Mouse (Mus musculus) c-Kit-positive CD71-positive TER-119-positive erythroid progenitor cells, embryonic 14.5 days (primary cell): ENCODE measurements around the gene Gm9780.
"Not testable (repeated sequence)": the region's sequence is repeated elsewhere in the genome, so short reads cannot be mapped to it uniquely, and the experiment has no call there.

Experiments
- DNase-seq: peaks from one replicate; pipeline ENCODE4 v3.0.0-alpha.2; 2013; ENCODE audit warnings: low spot score

Gm9780 gene

GRCm38 (mm10) chr14:26042611-26043010 is at the start of gene Gm9780:
TSS of gene Gm9780 (minus strand) at chr14:26042711.
- DNase-seq: not testable (repeated sequence)

GRCm38 (mm10) chr14:26081997-26082396 is 39.5 kb upstream of the Gm9780 start, which contains the start of gene Cphx3:
TSS of gene Cphx3 (plus strand) at chr14:26082297.
- not testable (repeated sequence) for DNase-seq

- not testable (repeated sequence) for DNase-seq
Observed at GRCm38 (mm10) chr14:26081216-26081615, 38.7 kb upstream of the Gm9780 start, which contains the start of gene Cphx2. TSS of gene Cphx2 (plus strand) at chr14:26081516.

- DNase-seq: not testable (repeated sequence)
Observed at GRCm38 (mm10) chr14:26076620-26077390, 34.3 kb upstream of the Gm9780 start.

- DNase-seq: not testable (repeated sequence)
Observed at GRCm38 (mm10) chr14:26067325-26067633, 24.8 kb upstream of the Gm9780 start, which contains the start of gene Tmem254c. TSS of gene Tmem254c (minus strand) at chr14:26067355.

GRCm38 (mm10) chr14:26066574-26067324 is 24.2 kb upstream of the Gm9780 start:
- not testable (repeated sequence) for DNase-seq

GRCm38 (mm10) chr14:26059362-26059761 is 16.9 kb upstream of the Gm9780 start:
- not testable (repeated sequence) for DNase-seq

DNA sequence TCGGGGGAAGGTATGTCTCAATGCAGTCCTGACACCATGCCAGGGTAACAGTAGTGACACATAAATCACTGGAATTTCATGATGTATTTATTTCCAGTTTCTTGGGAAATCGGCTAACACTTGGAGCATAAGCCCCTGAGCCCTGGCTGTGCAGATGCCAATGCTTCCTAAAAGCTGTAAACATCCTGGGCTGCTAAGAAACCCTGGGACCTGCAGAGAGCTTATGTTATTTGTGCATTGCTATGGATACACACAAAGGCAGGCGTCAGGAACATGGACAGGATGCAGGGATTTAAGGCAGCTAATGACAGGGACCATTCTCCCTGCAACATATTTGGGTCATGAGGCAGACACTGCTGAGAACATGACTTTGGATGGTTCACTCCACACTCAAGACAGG is 15.7 kb upstream of the Gm9780 start:
- not testable (repeated sequence) for DNase-seq

- not testable (repeated sequence) for DNase-seq
Observed at GRCm38 (mm10) chr14:26048767-26049166, 6.3 kb upstream of the Gm9780 start.

DNA sequence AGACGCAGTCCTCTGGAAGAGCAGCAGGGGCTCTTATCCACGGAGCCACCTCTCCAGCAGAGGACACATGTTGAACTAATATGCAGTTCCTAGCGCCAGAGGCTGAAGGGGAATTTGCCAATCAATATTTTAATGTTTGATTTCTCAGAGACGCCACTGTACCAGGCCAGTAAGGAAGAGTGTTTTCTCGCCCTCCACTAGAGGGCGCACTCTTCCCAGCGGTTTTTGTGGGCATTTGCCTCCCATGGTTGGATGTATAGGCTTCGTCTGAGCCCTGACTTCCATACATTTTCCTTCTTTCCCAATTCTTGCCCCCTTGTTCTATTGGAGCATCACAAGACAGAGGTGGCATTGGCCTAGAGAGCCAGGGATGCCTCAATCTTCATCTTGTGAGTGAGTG is 4.5 kb upstream of the Gm9780 start:
- not testable (repeated sequence) for DNase-seq

GRCm38 (mm10) chr14:26045007-26045406 is 2.5 kb upstream of the Gm9780 start:
- DNase-seq: not testable (repeated sequence)

GRCm38 (mm10) chr14:26035439-26035838 is 7.1 kb downstream of the Gm9780 start:
- DNase-seq: not testable (repeated sequence)

DNA sequence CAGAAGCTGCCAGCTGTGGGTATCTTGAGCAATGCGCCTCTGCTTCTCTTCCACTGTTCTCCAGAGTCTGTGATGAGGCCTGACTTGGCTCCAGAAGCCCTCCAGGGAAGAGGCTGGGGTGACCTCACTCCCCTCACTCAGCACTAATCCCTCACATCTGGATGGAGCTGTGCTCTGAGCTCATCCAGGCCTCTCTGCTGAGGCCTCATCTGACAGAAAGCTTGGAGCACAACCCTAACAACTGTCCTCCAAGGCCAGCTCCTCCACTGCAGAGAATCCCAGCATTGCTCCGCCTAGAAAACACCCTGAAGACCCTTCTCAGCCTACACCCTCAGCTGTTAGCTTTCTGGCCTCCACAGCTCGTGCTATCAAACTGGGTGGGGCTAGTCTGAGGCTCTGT is 8.1 kb downstream of the Gm9780 start:
- DNase-seq: not testable (repeated sequence)

GRCm38 (mm10) chr14:26025653-26026052 is 16.9 kb downstream of the Gm9780 start:
- not testable (repeated sequence) for DNase-seq

- not testable (repeated sequence) for DNase-seq
Observed at GRCm38 (mm10) chr14:26022831-26023230, 19.7 kb downstream of the Gm9780 start.

GRCm38 (mm10) chr14:26021555-26021954 is 21.0 kb downstream of the Gm9780 start:
- DNase-seq: not testable (repeated sequence)

- not testable (repeated sequence) for DNase-seq
Observed at GRCm38 (mm10) chr14:26016414-26016813, 26.1 kb downstream of the Gm9780 start.

- DNase-seq: not testable (repeated sequence)
Observed at GRCm38 (mm10) chr14:26007462-26007861, 35.0 kb downstream of the Gm9780 start.

DNA sequence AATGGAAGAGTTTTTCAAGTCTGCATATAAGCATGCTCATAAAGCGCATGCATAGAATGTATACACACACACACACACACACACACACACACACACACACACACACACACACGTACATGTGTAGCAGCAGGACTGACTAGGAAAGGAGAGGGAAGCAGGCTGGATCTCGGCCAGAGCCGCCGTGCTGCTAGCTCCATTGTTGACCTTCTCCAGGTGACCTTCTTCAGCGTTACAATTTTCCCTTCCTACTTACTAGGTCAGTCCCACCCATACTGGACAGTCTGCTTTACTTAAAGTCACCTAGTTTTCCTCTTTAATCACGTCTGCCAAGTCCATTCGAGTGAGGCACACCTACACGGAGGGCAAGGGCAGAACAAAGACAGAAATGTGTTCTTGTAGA is 60.6 kb downstream of the Gm9780 start:
- DNase-seq: not testable (repeated sequence)

DNA sequence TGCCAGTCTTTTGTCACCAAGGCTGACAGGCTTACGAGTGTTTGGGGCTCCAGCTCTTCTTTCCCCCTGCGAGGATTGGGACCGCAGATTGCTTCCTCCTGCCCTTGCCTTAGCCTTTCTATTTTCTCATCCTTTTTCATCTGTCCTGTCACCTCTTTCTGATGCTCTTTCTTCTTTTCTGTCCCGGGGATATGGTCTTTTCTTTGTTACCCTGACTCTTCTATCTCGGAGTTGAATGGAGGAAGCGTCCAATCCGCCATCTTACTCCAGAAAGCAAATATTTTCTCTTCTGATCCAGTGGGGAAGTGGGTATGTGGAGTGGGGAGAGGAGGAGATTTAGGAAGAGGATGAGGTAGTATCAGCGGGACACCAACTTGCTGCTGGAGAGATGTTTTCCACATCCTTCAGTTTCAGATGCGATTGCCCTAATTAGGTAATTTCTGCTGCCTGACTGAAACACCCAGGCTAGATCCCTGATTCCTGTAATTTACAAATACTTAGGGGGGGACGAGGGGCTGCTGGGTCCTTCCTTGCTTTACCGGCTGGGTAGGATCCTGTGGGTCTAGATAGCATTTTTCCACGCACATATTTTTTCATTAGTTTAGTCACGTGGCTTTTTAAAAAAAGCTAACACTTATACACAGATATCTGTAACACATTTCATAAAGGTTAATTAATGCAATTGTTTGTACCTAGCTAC is 63.1 kb downstream of the Gm9780 start:
- DNase-seq: not testable (repeated sequence)

- not testable (repeated sequence) for DNase-seq
Observed at GRCm38 (mm10) chr14:25978371-25979241, 63.9 kb downstream of the Gm9780 start, which contains the start of gene Duxbl1. TSS of gene Duxbl1 (plus strand) at chr14:25978577.
